Mouse (Mus musculus) erythroblast, embryonic 14.5 days (primary cell): ENCODE results near the gene Coro2a.

ENCODE experiments used
- GATA1 ChIP-seq: IDR thresholded peaks from 2 replicates; pipeline ENCODE4 v1.6.1; 2012; ENCODE audit warnings: low read length, inconsistent platforms, mixed read lengths
- TAL1 ChIP-seq: IDR thresholded peaks from 3 replicates; pipeline ENCODE4 v1.6.1; 2012; ENCODE audit warnings: low read length, inconsistent platforms, mixed read lengths

GRCm38 (mm10) chr4:46630390-46630789 lies 28.4 kb upstream of the Coro2a start:
- TF ChIP-seq GATA1 (no peak), TAL1 (no peak)
